Mouse (Mus musculus) urinary bladder, postnatal 14 days (tissue): ENCODE results near the gene Col16a1.
A peak's percentile ranks its signal among the peaks of the same experiment; 100 is the strongest.

Experiments used
- DNase-seq: peaks from one replicate; pipeline ENCODE4 v3.0.0; 2021; ENCODE audit warnings: low spot score

Gene Col16a1

DNA sequence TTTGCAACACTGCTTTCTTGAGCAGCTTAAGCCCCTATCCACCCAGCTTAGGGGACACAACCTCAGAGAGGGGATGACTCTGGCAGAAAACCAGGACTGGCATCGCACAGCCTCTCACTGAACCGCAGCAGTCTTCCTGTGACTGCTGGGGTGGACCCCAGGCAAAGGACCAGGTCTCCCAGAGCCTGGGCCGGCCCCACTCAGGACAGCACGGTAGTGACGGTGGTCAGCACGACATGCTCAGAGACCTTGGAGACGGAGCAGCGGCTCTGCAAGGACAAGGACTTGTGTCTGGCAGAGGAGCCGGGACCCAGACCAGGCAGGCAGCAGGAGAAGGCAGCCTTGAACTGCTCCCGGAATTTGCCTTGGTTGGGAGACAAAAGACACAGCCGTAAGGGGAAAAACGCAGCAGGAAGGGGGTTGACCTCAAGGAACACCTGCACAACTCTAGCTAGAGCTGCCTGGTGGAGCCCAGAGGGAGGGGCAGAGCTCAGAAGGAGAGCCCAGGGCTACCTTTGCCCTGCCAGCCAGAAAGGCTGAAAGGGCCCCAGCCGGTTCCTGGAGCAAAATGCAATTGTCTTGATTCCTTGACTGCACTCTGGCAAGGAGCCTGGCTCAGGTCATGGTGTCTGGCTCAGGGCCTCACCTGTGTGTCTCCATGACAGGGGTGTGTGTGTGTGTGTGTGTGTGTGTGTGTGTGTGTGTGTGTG lies 83.2 kb downstream of the Col16a1 start:
- peak; percentile 36 for DNase-seq

DNA sequence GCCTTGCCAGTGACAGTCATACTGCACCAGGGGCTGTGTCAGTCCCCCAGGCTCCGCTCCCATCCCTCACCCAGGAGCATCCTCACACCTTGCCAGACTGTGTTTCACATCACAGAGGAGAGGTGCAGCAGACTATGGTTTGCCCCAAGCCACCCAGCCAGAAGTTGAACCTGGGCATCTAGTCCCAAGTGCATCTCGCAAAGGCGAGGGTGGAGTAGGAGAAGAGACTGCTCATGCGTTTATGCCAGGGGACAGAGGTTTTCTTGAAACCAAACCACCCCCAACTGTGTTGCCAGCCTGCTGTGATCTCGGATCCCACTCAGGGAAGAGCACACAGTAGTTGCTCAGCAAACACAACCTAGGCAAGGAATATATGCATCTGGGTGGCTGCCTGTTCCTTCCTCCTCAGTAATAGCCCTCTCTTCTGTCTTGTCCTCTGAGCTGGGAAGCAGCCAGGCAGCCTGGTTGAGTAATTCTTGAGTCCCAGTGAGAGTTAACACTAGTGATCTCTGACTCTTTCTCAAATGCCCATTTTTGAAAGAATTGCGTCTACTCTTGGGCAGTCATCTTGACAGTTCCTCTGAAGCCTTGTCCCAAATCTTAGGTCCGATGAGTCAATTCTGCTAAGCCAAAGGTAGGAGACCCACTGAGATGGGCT lies 83.9 kb downstream of the Col16a1 start:
- DNase-seq = no peak

DNA sequence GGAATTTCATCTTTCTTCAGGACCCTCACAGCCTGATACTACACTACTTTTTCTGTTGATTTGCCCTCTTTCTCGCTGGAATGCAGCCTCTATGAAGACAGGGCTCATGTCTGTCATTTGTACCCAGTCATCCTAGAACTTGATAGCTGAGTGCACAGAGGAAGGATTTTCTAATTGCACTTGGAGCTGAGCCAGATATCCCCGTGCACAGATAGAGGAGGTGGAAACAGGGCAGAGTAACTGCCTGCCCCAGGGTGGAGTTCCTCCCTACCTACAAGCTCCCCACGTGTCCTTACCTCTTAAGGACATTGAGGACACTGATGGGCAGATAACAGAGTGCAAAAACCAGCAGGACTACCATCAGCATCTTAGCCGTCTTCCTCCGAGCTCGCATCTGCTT lies 85.8 kb downstream of the Col16a1 start:
- DNase-seq = no peak

DNA sequence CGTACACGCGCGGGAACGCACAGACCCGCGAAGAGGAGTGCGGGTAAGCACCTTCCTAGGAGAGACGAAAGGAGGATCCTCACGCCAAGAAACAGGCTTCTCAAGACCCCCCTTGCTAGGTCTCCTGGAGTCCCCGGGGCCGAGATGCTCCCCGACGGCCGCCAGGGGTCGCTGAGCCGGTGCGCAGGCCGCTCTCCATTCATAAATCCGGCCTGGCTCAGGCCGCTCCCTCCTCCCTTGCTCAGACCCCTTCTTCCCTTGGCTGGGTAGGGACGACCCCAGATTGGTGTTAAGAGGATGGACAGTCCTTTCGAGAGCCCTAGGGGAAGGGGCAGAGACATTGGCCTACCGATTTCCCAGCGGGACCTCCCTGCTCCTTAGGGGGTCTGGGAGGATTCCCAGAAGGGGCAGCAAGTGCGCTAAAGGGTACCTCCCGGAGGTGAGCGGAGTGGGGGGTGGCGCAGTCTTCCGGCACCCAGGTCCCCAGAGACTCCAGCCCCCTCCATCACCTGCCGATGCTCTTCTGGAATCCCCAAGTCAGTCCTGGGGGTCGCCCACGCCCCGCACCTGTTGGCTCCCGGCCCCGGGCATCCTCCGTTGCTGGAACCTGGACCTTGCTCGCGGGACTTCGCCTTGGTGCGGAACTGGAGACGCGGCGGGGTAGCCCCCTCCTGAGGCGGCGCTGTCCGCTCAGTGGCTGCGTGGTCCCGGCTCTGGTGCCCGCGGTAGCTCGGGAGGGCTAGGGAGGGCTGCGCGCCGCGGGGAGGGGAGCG lies 91.0 kb downstream of the Col16a1 start:
- DNase-seq = peak; percentile 77

DNA sequence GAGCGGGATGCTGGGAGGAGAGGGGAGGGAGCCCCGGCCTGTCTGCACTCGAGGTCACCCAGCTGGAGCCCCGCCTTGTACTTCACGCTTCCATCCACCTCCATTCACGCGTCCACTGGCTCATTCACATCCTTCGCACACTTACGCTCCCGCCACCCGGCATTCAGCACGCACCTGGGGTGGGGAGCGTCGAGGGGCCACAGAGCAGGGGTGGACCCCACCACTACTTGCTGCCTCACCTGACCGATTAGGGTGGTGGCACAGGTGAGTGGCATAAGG lies 91.5 kb downstream of the Col16a1 start, which contains the start of gene Hcrtr1:
Gene Hcrtr1 (minus strand): TSS at position 146 of the 279 bp plus-strand sequence.
- DNase-seq = no peak

DNA sequence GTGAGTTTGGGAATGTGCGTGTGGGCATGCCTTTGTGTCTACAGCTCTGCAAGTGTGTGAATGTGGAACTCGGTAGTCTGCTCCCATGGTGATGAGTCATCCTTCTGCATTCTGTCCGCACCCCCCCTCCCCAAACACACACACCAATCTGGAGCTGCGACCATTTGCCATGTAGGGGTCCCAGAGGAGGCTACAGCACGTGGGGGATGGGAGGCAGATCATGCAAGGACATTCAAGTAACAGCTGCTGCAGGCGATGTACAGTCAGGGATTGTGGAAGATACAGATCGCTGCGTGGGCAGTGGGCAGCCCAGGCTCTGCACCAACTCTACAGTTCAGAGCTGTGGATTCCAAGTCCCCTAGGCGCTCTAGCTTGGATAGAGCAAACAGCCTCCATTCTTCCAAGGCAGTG lies 93.4 kb downstream of the Col16a1 start:
- no peak for DNase-seq

DNA sequence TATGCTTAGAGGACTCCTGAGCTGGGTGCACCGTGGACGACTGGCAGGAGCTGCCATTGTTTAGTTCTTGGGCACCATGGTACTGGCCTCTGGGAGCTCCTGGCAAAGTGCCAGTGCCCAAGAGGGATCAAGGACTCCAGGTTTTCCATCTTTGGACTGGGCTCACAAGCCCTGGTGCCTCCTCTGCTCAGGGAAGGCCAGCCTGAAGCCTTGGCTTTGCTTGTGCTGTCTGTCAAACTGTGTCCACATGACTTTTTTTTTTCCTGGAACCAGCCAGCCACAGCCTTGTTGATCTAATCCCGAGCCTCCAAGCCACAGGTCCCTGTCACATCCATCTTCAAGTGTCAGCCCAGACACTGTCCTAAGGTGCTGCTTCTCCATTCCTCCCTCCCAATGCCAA lies 94.1 kb downstream of the Col16a1 start:
- DNase-seq = no peak

DNA sequence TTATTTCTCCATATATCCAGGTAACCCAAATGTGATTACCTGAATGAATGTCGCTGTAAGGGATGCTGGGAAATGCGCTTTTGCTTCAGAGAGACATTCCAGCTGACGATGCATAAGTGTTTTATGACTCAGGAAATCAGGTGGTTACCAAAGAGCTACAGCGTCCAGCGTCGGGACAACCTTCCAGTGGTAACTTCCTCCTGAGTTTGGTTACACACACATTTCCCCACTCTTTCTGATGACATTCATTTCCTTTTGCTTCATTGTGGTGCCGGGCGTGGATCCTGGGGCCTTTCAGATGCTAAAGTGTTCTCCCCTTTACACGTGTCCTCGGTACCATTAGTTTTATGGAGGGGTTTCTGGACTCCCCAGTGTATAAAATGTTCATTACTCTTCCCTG lies 100.8 kb downstream of the Col16a1 start:
- no peak for DNase-seq
